Mouse (Mus musculus) bone marrow macrophage, adult 2 months (primary cell): Measurements from ENCODE around the gene Adgrl1.

Source experiments
- CTCF ChIP-seq: IDR thresholded peaks from 2 replicates; pipeline ENCODE4 v1.5.1; 2012; ENCODE audit warnings: low read depth, mild to moderate bottlenecking, low read length, moderate library complexity
- POLR2A ChIP-seq: IDR thresholded peaks from 2 replicates; pipeline ENCODE4 v1.6.1; 2012; ENCODE audit warnings: mild to moderate bottlenecking, low read depth, low read length, borderline replicate concordance

DNA sequence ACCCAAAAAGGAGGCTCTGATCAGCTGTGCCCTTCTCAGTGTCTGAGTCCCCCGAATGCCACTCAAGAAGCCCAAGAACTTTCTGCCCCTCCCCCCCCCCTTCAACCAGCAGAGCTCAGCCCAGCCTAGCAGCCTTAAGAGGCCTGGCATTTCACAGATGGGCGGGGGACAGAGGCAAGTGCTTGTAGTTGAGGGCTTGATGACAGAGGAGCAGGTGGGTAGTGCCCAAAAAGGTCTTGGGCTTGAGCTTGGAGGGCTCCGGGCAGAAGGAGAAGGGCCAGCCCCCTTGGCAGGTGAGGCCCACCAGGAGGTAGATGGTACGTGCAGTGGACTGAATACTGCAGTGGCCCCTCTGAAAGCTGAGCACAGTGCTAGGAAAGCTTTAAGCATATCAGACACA, 74.6 kb downstream of the Adgrl1 start:
- TF ChIP-seq CTCF (no peak), POLR2A (no peak)
